Mouse (Mus musculus) ES-E14 (cell line): ENCODE measurements around the gene Abca13. TPM values are rescaled to one million over a fixed set of nuclear protein-coding genes. Genes with fewer than 3 reads are reported as not detected.
A peak's percentile ranks its signal among the peaks of the same experiment; 100 is the strongest.
"Not testable (repeated sequence)": the region's sequence is repeated elsewhere in the genome, so short reads cannot be mapped to it uniquely, and the experiment has no call there.

Experiments used
- DNase-seq: peaks from one replicate; pipeline ENCODE4 v3.0.0-alpha.2; 2013; ENCODE audit warnings: low read depth, low spot score
- H3K27ac ChIP-seq: 2 replicates; pipeline ENCODE4 v1.5.1; 2012; ENCODE audit warnings: low read depth, mild to moderate bottlenecking, low read length, moderate library complexity, mixed read lengths; ENCODE audit not compliant: poor library complexity, insufficient read depth, severe bottlenecking
- H3K36me3 ChIP-seq: 2 replicates; pipeline ENCODE4 v1.6.1; 2012; ENCODE audit warnings: mild to moderate bottlenecking, low read length, moderate library complexity, mixed read lengths; ENCODE audit not compliant: control insufficient read depth, poor library complexity, insufficient read depth, severe bottlenecking
- H3K4me1 ChIP-seq, 2 experiments: fragments of 150-350 bp in 1 of 2; sonication (generic) in 1 of 2; 2 replicates each; pipeline ENCODE4 v1.6.1; 2012; ENCODE audit warnings: low read length in 2 of 2, mild to moderate bottlenecking in 1 of 2, mixed read lengths in 1 of 2; ENCODE audit not compliant: control insufficient read depth in 2 of 2, insufficient read depth in 2 of 2, poor library complexity in 1 of 2
- H3K4me3 ChIP-seq, 2 experiments: fragments of 150-350 bp in 1 of 2; sonication (generic) in 1 of 2; 2 replicates each; pipeline ENCODE4 v1.5.1; 2012; ENCODE audit warnings: low read length in 2 of 2, low read depth in 1 of 2, mild to moderate bottlenecking in 1 of 2, mixed read lengths in 1 of 2; ENCODE audit not compliant: insufficient read depth in 1 of 2, poor library complexity in 1 of 2, severe bottlenecking in 1 of 2
- H3K9ac ChIP-seq: 2 replicates; pipeline ENCODE4 v1.6.1; 2012; ENCODE audit warnings: low read depth, mild to moderate bottlenecking, low read length, mixed read lengths; ENCODE audit not compliant: poor library complexity, insufficient read depth, severe bottlenecking
- H3K9me3 ChIP-seq: fragments of 150-350 bp; sonication (generic); 2 replicates; pipeline ENCODE4 v1.6.1; 2012; ENCODE audit warnings: low read depth, mild to moderate bottlenecking, low read length; ENCODE audit not compliant: control insufficient read depth, insufficient read depth
- CHD2 ChIP-seq: IDR thresholded peaks from 2 replicates; pipeline ENCODE4 v1.6.1; 2014; ENCODE audit warnings: mild to moderate bottlenecking, low read depth, low read length, inconsistent platforms
- HCFC1 ChIP-seq: IDR thresholded peaks from 2 replicates; pipeline ENCODE4 v1.6.1; 2012; ENCODE audit warnings: low read length, inconsistent platforms, borderline replicate concordance; ENCODE audit not compliant: insufficient read depth
- MAFK ChIP-seq: IDR thresholded peaks from 2 replicates; pipeline ENCODE4 v1.6.1; 2014; ENCODE audit warnings: mild to moderate bottlenecking, low read depth, low read length, inconsistent platforms; ENCODE audit not compliant: insufficient read depth
- ZC3H11A ChIP-seq: IDR thresholded peaks from 2 replicates; pipeline ENCODE4 v1.6.1; 2012; ENCODE audit warnings: low read depth, mild to moderate bottlenecking, inconsistent platforms, low read length, borderline replicate concordance
- ZNF384 ChIP-seq: IDR thresholded peaks from 2 replicates; pipeline ENCODE4 v1.6.1; 2012; ENCODE audit warnings: low read depth, low read length, inconsistent platforms
- in situ Hi-C, 2 experiments: fragments of 600-800 bp; cut with MboI; formaldehyde crosslinking; loops; one replicate each; pipeline ENCODE4 v1.15.1; 2025; ENCODE audit warnings: low sequenced_read_pairs in 2 of 2, inconsistent platforms in 1 of 2; ENCODE audit not compliant: unreplicated experiment in 2 of 2
- total RNA-seq: library from RNA; depleted of rRNA; stranded (reverse); fragments of 300-350 nt; gene quantifications from 2 replicates; pipeline ENCODE4 v1.2.3, GENCODE M21; 2012

Gene Abca13
- total RNA-seq, 1 experiment: 0.62 TPM

- Histone ChIP-seq H3K9ac (no peak overlapping the region), H3K9me3 (no peaks in the 10 kb centered on the region), H3K36me3 (no peaks in the 10 kb centered on the region), H3K4me1 (no peaks in the 10 kb centered on the region), H3K4me3 (no peak overlapping the region), H3K27ac (no peak overlapping the region)
- no peak for DNase-seq
- in situ Hi-C loops: no loop called here
- TF ChIP-seq CHD2 (no peak), ZNF384 (no peak), ZC3H11A (no peak), HCFC1 (no peak), MAFK (no peak)
These were observed 181.4 kb downstream of the Abca13 start for GRCm38 (mm10) chr11:9373160-9373559.

GRCm38 (mm10) chr11:9374426-9374825, 182.7 kb downstream of the Abca13 start:
- H3K27ac ChIP-seq, H3K36me3 ChIP-seq, in situ Hi-C loops, H3K9me3 ChIP-seq, H3K9ac ChIP-seq, H3K4me1 ChIP-seq, H3K4me3 ChIP-seq: not testable (repeated sequence)
- DNase-seq: peak; percentile 7

- Histone ChIP-seq H3K27ac (no peak overlapping the region), H3K9ac (no peak overlapping the region), H3K36me3 (no peaks in the 10 kb centered on the region), H3K4me1 (no peaks in the 10 kb centered on the region), H3K9me3 (no peaks in the 10 kb centered on the region), H3K4me3 (no peak overlapping the region)
- TF ChIP-seq MAFK (no peak), ZC3H11A (no peak), ZNF384 (no peak), CHD2 (no peak), HCFC1 (no peak)
- in situ Hi-C loops: no loop called here
- DNase-seq: no peak
These were observed 196.8 kb downstream of the Abca13 start for GRCm38 (mm10) chr11:9388520-9388919.

GRCm38 (mm10) chr11:9416946-9417345, 225.2 kb downstream of the Abca13 start:
- no peak overlapping the region for H3K4me3 ChIP-seq
- no peak overlapping the region for H3K9ac ChIP-seq
- H3K36me3 ChIP-seq: no peaks in the 10 kb centered on the region
- TF ChIP-seq MAFK: no peak
- H3K4me1 ChIP-seq: no peaks in the 10 kb centered on the region
- in situ Hi-C loops: no loop called here
- no peaks in the 10 kb centered on the region for H3K9me3 ChIP-seq
- no peak overlapping the region for H3K27ac ChIP-seq
- no peak for DNase-seq

- TF ChIP-seq ZNF384 (no peak), ZC3H11A (no peak), CHD2 (no peak), MAFK (no peak), HCFC1 (no peak)
- in situ Hi-C loops: no loop called here
- DNase-seq: no peak
- Histone ChIP-seq H3K9ac (no peak overlapping the region), H3K27ac (no peak overlapping the region), H3K4me1 (no peaks in the 10 kb centered on the region), H3K4me3 (no peak overlapping the region), H3K9me3 (no peaks in the 10 kb centered on the region), H3K36me3 (no peaks in the 10 kb centered on the region)
These were observed 228.5 kb downstream of the Abca13 start for GRCm38 (mm10) chr11:9420205-9420604.
